Mouse (Mus musculus) gastrocnemius, adult 8-10 months (tissue): ENCODE results near the gene C7. TPM values are rescaled to one million over a fixed set of nuclear protein-coding genes. Genes with fewer than 3 reads are reported as not detected.

ENCODE experiments used
- DNase-seq, 2 experiments: peaks; one replicate each; pipeline ENCODE4 v3.0.0; 2022; ENCODE audit warnings: low spot score in 2 of 2
- total RNA-seq, 4 experiments: library from RNA; stranded (reverse); gene quantifications; 2 replicates each; pipeline ENCODE4 v1.2.4; 2022

C7 gene
- total RNA-seq, 4 experiments from 2014 or later = 0.29 to 4.9 (median 1.4) TPM

GRCm38 (mm10) chr15:5002903-5003302, 60.6 kb downstream of the C7 start:
- DNase-seq = no peak

- no peak for DNase-seq
Observed at GRCm38 (mm10) chr15:4973355-4973754, 90.2 kb downstream of the C7 start.

Other genes with a start within 250 kb of the C7 start
- not detected for gene Mroh2b, start 165.0 kb downstream of the C7 start, total RNA-seq
- gene Card6, start 44.8 kb upstream of the C7 start, total RNA-seq = 1 to 10 TPM; 1.9 to 3.3 (median 2.4) TPM
- 100 to 1,000 TPM; 169 to 214 (median 203) TPM for gene Rpl37, start 52.9 kb upstream of the C7 start, total RNA-seq
- 10 to 100 TPM in 1 of 4 experiments, 1 to 10 TPM in 3; 9.1 to 11.9 (median 9.6) TPM for gene Prkaa1, start 80.1 kb upstream of the C7 start, total RNA-seq
- gene Ttc33, start 121.8 kb upstream of the C7 start, total RNA-seq = 10 to 100 TPM; 63.1 to 73.6 (median 71.3) TPM
- gene Ptger4, start 180.4 kb upstream of the C7 start, total RNA-seq = 1 to 10 TPM in 3 of 4 experiments, under 1 TPM in 1; 0.63 to 1.2 (median 1.1) TPM